Mouse (Mus musculus): ENCODE measurements at regions not wholly inside any gene's neighbourhood (a gene's known extent, or its start where the extent isn't known, plus 50 kb on each side); places are given as distances from the start of the nearest gene placed in this dataset. TPM values are rescaled to one million over a fixed set of nuclear protein-coding genes. Genes with fewer than 3 reads are reported as not detected.

- Histone ChIP-seq H3K27me3 (ENCODE audit: insufficient read depth, poor library complexity, severe bottlenecking) (no peaks in the 10 kb centered on the region), H3K9me3 (no peaks in the 10 kb centered on the region), H3K4me1 (no peaks in the 10 kb centered on the region), H3K27ac (no peak overlapping the region), H3K4me3 (no peak overlapping the region), H3K36me3 (peaks cover 79% of the 10 kb centered on the region)
- DNase-seq (ENCODE audit: low spot score), result no peak
- 76% methylated on average over 3 of the region's 3 CpGs for WGBS
These were observed 69.7 kb upstream of the Paip1 start for GRCm38 (mm10) chr13:119358696-119359095.

- DNase-seq (ENCODE audit: low spot score), result no peak
- H3K36me3 ChIP-seq, result peaks cover 67% of the 10 kb centered on the region
- WGBS, result 53% methylated on average over 3 of the region's 3 CpGs
- no peaks in the 10 kb centered on the region for H3K4me1 ChIP-seq
- H3K27me3 ChIP-seq (ENCODE audit: insufficient read depth, poor library complexity, severe bottlenecking), result no peaks in the 10 kb centered on the region
- H3K4me3 ChIP-seq, result no peak overlapping the region
- no peak overlapping the region for H3K27ac ChIP-seq
- H3K9me3 ChIP-seq, result no peaks in the 10 kb centered on the region
These were observed 65.0 kb upstream of the Paip1 start for GRCm38 (mm10) chr13:119363379-119363778.

- peaks cover 70% of the 10 kb centered on the region for H3K36me3 ChIP-seq
These were observed 64.2 kb upstream of the Paip1 start for GRCm38 (mm10) chr13:119364160-119364559.

GRCm38 (mm10) chr13:119367544-119367943 is 60.9 kb upstream of the Paip1 start:
- Histone ChIP-seq H3K27ac (no peak overlapping the region), H3K36me3 (peaks cover 74% of the 10 kb centered on the region), H3K9me3 (no peaks in the 10 kb centered on the region), H3K4me3 (no peak overlapping the region), H3K27me3 (ENCODE audit: insufficient read depth, poor library complexity, severe bottlenecking) (no peaks in the 10 kb centered on the region), H3K4me1 (no peaks in the 10 kb centered on the region)
- 84% methylated on average over 5 of the region's 5 CpGs for WGBS
- DNase-seq (ENCODE audit: low spot score), result no peak

More at GRCm38 (mm10) chr13:119364160-119364559, 64.2 kb upstream of the Paip1 start:
- Histone ChIP-seq H3K4me3 (no peak overlapping the region), H3K4me1 (no peaks in the 10 kb centered on the region), H3K27me3 (ENCODE audit: insufficient read depth, poor library complexity, severe bottlenecking) (no peaks in the 10 kb centered on the region), H3K9me3 (no peaks in the 10 kb centered on the region), H3K27ac (no peak overlapping the region)
- 91% methylated on average over 5 of the region's 5 CpGs for WGBS
- DNase-seq (ENCODE audit: low spot score), result no peak

GRCm38 (mm10) chr13:119378404-119379037 is 49.9 kb upstream of the Paip1 start:
- no peak for DNase-seq (ENCODE audit: low spot score)
- Histone ChIP-seq H3K27ac (no peak overlapping the region), H3K9me3 (no peaks in the 10 kb centered on the region), H3K4me3 (no peak overlapping the region), H3K4me1 (no peaks in the 10 kb centered on the region), H3K36me3 (peaks cover 53% of the 10 kb centered on the region), H3K27me3 (ENCODE audit: insufficient read depth, poor library complexity, severe bottlenecking) (no peaks in the 10 kb centered on the region)
- 44% methylated on average over 5 of the region's 5 CpGs for WGBS

Small RNAs in the stretch of these regions (microRNA-seq; reads per million reads assigned to microRNA genes)
- not detected for gene Gm44488
